Mouse (Mus musculus) CD4-positive, CD25-positive, alpha-beta regulatory T cell, adult 2 months (primary cell): ENCODE measurements at regions not wholly inside any gene's neighbourhood (a gene's known extent, or its start where the extent isn't known, plus 50 kb on each side); places are given as distances from the start of the nearest gene placed in this dataset.

Source experiments
- DNase-seq: peaks from one replicate; pipeline ENCODE4 v3.0.0-alpha.2; 2012; ENCODE audit warnings: low read depth, low spot score

- no peak for DNase-seq
These were observed 74.0 kb upstream of the Ppara start for GRCm38 (mm10) chr15:85660528-85661392.

GRCm38 (mm10) chr15:85661393-85661690 lies 73.4 kb upstream of the Ppara start:
- no peak for DNase-seq

- DNase-seq, result no peak
These were observed 73.0 kb upstream of the Ppara start for GRCm38 (mm10) chr15:85661771-85662170.

GRCm38 (mm10) chr15:85662271-85662670 lies 72.5 kb upstream of the Ppara start:
- DNase-seq, result no peak

- DNase-seq, result no peak
These were observed 72.1 kb upstream of the Ppara start for GRCm38 (mm10) chr15:85662673-85663072.

GRCm38 (mm10) chr15:85663757-85664431 lies 70.9 kb upstream of the Ppara start:
- DNase-seq, result no peak

GRCm38 (mm10) chr15:85664432-85664828 lies 70.4 kb upstream of the Ppara start:
- no peak for DNase-seq

- DNase-seq, result no peak
These were observed 69.5 kb upstream of the Ppara start for GRCm38 (mm10) chr15:85665181-85665821.

GRCm38 (mm10) chr15:85666496-85666895 lies 68.3 kb upstream of the Ppara start:
- no peak for DNase-seq

GRCm38 (mm10) chr15:85667381-85667791 lies 67.4 kb upstream of the Ppara start:
- no peak for DNase-seq

- DNase-seq, result no peak
These were observed 66.7 kb upstream of the Ppara start for GRCm38 (mm10) chr15:85667906-85668590.

GRCm38 (mm10) chr15:85668871-85669651 lies 65.7 kb upstream of the Ppara start:
- DNase-seq, result no peak

- no peak for DNase-seq
These were observed 65.1 kb upstream of the Ppara start for GRCm38 (mm10) chr15:85669652-85670175.

GRCm38 (mm10) chr15:85670176-85670788 lies 64.5 kb upstream of the Ppara start:
- DNase-seq, result peak; percentile 25

- DNase-seq, result peak; percentile 25
These were observed 63.7 kb upstream of the Ppara start for GRCm38 (mm10) chr15:85670789-85671700.

- peak; percentile 9 for DNase-seq
These were observed 63.0 kb upstream of the Ppara start for GRCm38 (mm10) chr15:85671701-85672191.

- no peak for DNase-seq
These were observed 62.4 kb upstream of the Ppara start for GRCm38 (mm10) chr15:85672376-85672775.

GRCm38 (mm10) chr15:85672931-85673330 lies 61.9 kb upstream of the Ppara start:
- DNase-seq, result no peak

- no peak for DNase-seq
These were observed 61.3 kb upstream of the Ppara start for GRCm38 (mm10) chr15:85673506-85673905.
